Mouse (Mus musculus): Measurements from ENCODE around the gene Podxl2.

Gene Podxl2

DNA sequence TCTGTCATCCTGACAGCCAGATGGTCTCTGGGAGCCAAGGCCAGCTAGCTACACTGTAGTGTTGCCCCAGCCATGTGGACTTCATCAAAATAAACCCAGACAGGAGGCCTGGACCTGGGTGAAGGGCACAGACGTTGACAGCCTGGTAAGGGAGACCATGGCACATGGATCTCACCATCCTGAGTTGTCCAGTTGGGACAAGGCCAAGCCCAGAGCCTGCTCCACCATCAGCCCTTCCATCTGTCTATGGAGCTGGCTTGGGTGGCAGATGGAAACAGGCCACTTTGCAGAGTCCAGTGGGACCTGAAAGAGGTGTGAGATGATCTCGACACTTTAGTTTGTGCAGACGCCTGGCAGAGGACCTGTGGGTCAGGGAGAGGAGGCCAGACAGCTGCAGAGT, 74.1 kb downstream of the Podxl2 start:
- DNase-seq (ENCODE audit: low read depth, low spot score): no peak

- DNase-seq (ENCODE audit: low read depth, low spot score): no peak
Measured at GRCm38 (mm10) chr6:88800191-88800590, 74.7 kb downstream of the Podxl2 start.

DNA sequence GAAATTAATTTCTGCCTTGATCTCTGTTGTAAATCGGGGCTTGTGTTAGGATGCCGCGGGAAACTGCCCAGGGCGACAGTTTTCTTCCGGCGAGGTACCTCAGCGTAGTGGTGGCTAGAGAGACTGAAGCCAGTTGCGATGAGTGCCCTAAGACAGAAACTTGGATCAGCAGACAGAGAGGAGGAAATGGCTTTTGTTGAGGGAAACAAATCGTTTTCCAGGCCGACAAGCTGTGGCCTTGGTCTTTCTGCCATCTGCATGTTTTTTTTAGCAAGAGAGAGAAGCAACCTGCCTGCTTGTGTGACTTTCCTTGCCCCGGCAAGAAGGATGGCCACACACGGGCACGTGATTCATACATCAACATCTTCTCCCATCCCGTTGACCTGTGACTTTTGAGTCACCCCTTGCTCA, 80.3 kb downstream of the Podxl2 start:
- no peak for DNase-seq (ENCODE audit: low read depth, low spot score)

DNA sequence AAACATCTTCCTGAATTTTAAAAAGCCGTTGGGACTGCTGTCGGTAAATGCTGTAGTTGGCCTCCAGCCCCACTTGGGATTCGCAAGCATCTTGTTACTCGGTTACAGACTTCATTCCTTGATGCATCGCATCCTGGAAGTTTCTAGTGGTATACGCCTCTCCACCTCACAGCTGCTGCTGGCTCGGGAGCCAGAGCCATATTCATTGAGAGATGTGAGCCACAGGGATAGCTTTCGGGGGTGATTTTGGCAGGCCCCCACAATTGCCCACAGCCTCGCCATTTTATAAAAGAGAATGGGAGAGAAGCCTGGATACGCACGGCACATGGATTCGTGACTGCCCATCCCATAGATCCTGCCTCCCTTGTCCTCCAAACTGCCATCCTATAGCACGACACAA, 81.0 kb downstream of the Podxl2 start:
- no peak for DNase-seq (ENCODE audit: low read depth, low spot score)

- DNase-seq (ENCODE audit: low read depth, low spot score): no peak
Measured at GRCm38 (mm10) chr6:88793243-88793642, 81.6 kb downstream of the Podxl2 start.

Data from ES-CJ7 (cell line).